Mouse (Mus musculus) intestine, embryonic 15.5 days (tissue): ENCODE measurements around the gene Rnf224. TPM values are rescaled to one million over a fixed set of nuclear protein-coding genes. Genes with fewer than 3 reads are reported as not detected.
A peak's percentile ranks its signal among the peaks of the same experiment; 100 is the strongest.

Source experiments
- ATAC-seq: fragments of 200-750 bp; cut with Nextera tagmentation; 2 replicates; pipeline ENCODE4 v1.8.0; 2017; ENCODE audit warnings: moderate TSS enrichment, moderate library complexity
- H3K27ac ChIP-seq: fragments of 300-500 bp; sonication (generic); 2 replicates; pipeline ENCODE4 v1.5.1; 2015; ENCODE audit warnings: mild to moderate bottlenecking, inconsistent platforms
- H3K27me3 ChIP-seq: fragments of 300-500 bp; sonication (generic); replicated peaks from 2 replicates; pipeline ENCODE4 v1.6.1; 2015; ENCODE audit warnings: inconsistent platforms
- H3K36me3 ChIP-seq: fragments of 300-500 bp; sonication (generic); 2 replicates; pipeline ENCODE4 v1.6.1; 2015; ENCODE audit warnings: inconsistent platforms
- H3K4me1 ChIP-seq: fragments of 300-500 bp; sonication (generic); replicated peaks from 2 replicates; pipeline ENCODE4 v1.6.1; 2015; ENCODE audit warnings: inconsistent platforms
- H3K4me2 ChIP-seq: fragments of 300-500 bp; sonication (generic); replicated peaks from 2 replicates; pipeline ENCODE4 v1.6.1; 2015; ENCODE audit warnings: mild to moderate bottlenecking, inconsistent platforms
- H3K4me3 ChIP-seq: fragments of 300-500 bp; sonication (generic); replicated peaks from 2 replicates; pipeline ENCODE4 v1.5.1; 2015; ENCODE audit warnings: inconsistent platforms
- H3K9ac ChIP-seq: fragments of 300-500 bp; sonication (generic); 2 replicates; pipeline ENCODE4 v1.6.1; 2015; ENCODE audit warnings: inconsistent platforms
- H3K9me3 ChIP-seq: fragments of 300-500 bp; sonication (generic); 2 replicates; pipeline ENCODE4 v1.6.1; 2016; ENCODE audit warnings: inconsistent platforms
- WGBS: fragments of 180-500 bp; shearing (Covaris S2); methylation state at CpG from one replicate; pipeline ENCODE4 v1.1.7; 2015; 5-methylcytosine and 5-hydroxymethylcytosine counted together
- polyA plus RNA-seq: library from polyadenylated mRNA; unstranded; fragments of >200 nt; fragmentation: Nextera tagmentation; extraction: Ambion mirVana; gene quantifications from 2 replicates; pipeline ENCODE4 v1.2.1, GENCODE M21; 2015

Rnf224 gene
- polyA plus RNA-seq, 1 experiment from 2014 or later: 0.14 TPM

- 63% methylated on average over 3 of the region's 3 CpGs for WGBS
- Histone ChIP-seq H3K27ac (peak within 1 kb of the TSS; percentile 66), H3K36me3 (no peaks in the 10 kb centered on the region), H3K4me1 (peaks cover 9% of the 10 kb centered on the region), H3K27me3 (0 out of 2 replicates have a peak, but pooled peaks cover 6% of the 10 kb centered on the region), H3K4me3 (no peak within 1 kb of the TSS), H3K9me3 (no peaks in the 10 kb centered on the region), H3K4me2 (peak within 1 kb of the TSS; percentile 41), H3K9ac (peak within 1 kb of the TSS; percentile 3; the same call in 1 of the 2 replicates)
- ATAC-seq: peak; percentile 62
These were observed 2.5 kb downstream of the Rnf224 start, which contains the start of gene Slc34a3 for GRCm38 (mm10) chr2:25234050-25234449. Slc34a3 (minus strand) TSS chr2:25234364.

- ATAC-seq: no peak
- no peak overlapping the region for H3K4me3 ChIP-seq
- H3K9ac ChIP-seq: peak overlapping the region; percentile 3; the same call in 1 of the 2 replicates
- no peaks in the 10 kb centered on the region for H3K9me3 ChIP-seq
- H3K27me3 ChIP-seq: 0 out of 2 replicates have a peak, but pooled peaks cover 6% of the 10 kb centered on the region
- H3K4me2 ChIP-seq: no peak overlapping the region
- no peaks in the 10 kb centered on the region for H3K36me3 ChIP-seq
- no peak overlapping the region for H3K27ac ChIP-seq
- peaks cover 12% of the 10 kb centered on the region for H3K4me1 ChIP-seq
- 80% methylated on average over 4 of the region's 4 CpGs for WGBS
These were observed 3.2 kb downstream of the Rnf224 start for GRCm38 (mm10) chr2:25233421-25233820.

GRCm38 (mm10) chr2:25231038-25231437 lies 5.5 kb downstream of the Rnf224 start:
- Histone ChIP-seq H3K4me3 (no peak overlapping the region), H3K27me3 (0 out of 2 replicates have a peak, but pooled peaks cover 6% of the 10 kb centered on the region), H3K9ac (no peak overlapping the region), H3K4me2 (no peak overlapping the region), H3K27ac (no peak overlapping the region), H3K9me3 (no peaks in the 10 kb centered on the region), H3K4me1 (peaks cover 6% of the 10 kb centered on the region), H3K36me3 (no peaks in the 10 kb centered on the region)
- 61% methylated on average over 12 of the region's 12 CpGs for WGBS
- ATAC-seq: no peak

GRCm38 (mm10) chr2:25230581-25230980 lies 6.0 kb downstream of the Rnf224 start:
- Histone ChIP-seq H3K4me3 (no peak overlapping the region), H3K27ac (no peak overlapping the region), H3K9ac (no peak overlapping the region), H3K4me1 (peaks cover 11% of the 10 kb centered on the region), H3K4me2 (no peak overlapping the region), H3K9me3 (no peaks in the 10 kb centered on the region), H3K27me3 (0 out of 2 replicates have a peak, but pooled peaks cover 6% of the 10 kb centered on the region), H3K36me3 (no peaks in the 10 kb centered on the region)
- no peak for ATAC-seq
- WGBS: 88% methylated on average over 7 of the region's 7 CpGs

- Histone ChIP-seq H3K4me3 (no peak overlapping the region), H3K4me1 (peaks cover 11% of the 10 kb centered on the region), H3K36me3 (no peaks in the 10 kb centered on the region), H3K9me3 (no peaks in the 10 kb centered on the region), H3K9ac (no peak overlapping the region), H3K27ac (no peak overlapping the region), H3K27me3 (0 out of 2 replicates have a peak, but pooled peaks cover 6% of the 10 kb centered on the region), H3K4me2 (no peak overlapping the region)
- ATAC-seq: no peak
- 83% methylated on average over 5 of the region's 5 CpGs for WGBS
These were observed 7.0 kb downstream of the Rnf224 start for GRCm38 (mm10) chr2:25229582-25229981.

GRCm38 (mm10) chr2:25228995-25229530 lies 7.5 kb downstream of the Rnf224 start:
- Histone ChIP-seq H3K4me1 (peaks cover 11% of the 10 kb centered on the region), H3K9me3 (no peaks in the 10 kb centered on the region), H3K4me2 (peak overlapping the region; percentile 50), H3K4me3 (peak overlapping the region; percentile 7; the same call in 1 of the 2 replicates), H3K27ac (peak overlapping the region; percentile 46), H3K27me3 (0 out of 2 replicates have a peak, but pooled peaks cover 6% of the 10 kb centered on the region), H3K36me3 (no peaks in the 10 kb centered on the region), H3K9ac (peak overlapping the region; percentile 21; the same call in 1 of the 2 replicates)
- 64% methylated on average over 6 of the region's 6 CpGs for WGBS
- ATAC-seq: no peak

GRCm38 (mm10) chr2:25228431-25228889 lies 8.1 kb downstream of the Rnf224 start:
- WGBS: 2% methylated on average over 7 of the region's 7 CpGs
- H3K4me3 ChIP-seq: peak overlapping the region; percentile 7; the same call in 1 of the 2 replicates
- H3K27me3 ChIP-seq: 0 out of 2 replicates have a peak, but pooled peaks cover 6% of the 10 kb centered on the region
- peak overlapping the region; percentile 50 for H3K4me2 ChIP-seq
- no peak overlapping the region for H3K9ac ChIP-seq
- H3K9me3 ChIP-seq: no peaks in the 10 kb centered on the region
- H3K36me3 ChIP-seq: no peaks in the 10 kb centered on the region
- H3K4me1 ChIP-seq: peaks cover 13% of the 10 kb centered on the region
- ATAC-seq: peak; percentile 42
- peak overlapping the region; percentile 46 for H3K27ac ChIP-seq

GRCm38 (mm10) chr2:25227406-25227805 lies 9.2 kb downstream of the Rnf224 start:
- Histone ChIP-seq H3K36me3 (no peaks in the 10 kb centered on the region), H3K4me1 (peaks cover 15% of the 10 kb centered on the region), H3K4me2 (no peak overlapping the region), H3K9me3 (no peaks in the 10 kb centered on the region), H3K27me3 (0 out of 2 replicates have a peak, but pooled peaks cover 6% of the 10 kb centered on the region), H3K27ac (no peak overlapping the region), H3K9ac (no peak overlapping the region), H3K4me3 (no peak overlapping the region)
- WGBS: 88% methylated on average over 4 of the region's 4 CpGs
- ATAC-seq: no peak

GRCm38 (mm10) chr2:25226864-25227263 lies 9.7 kb downstream of the Rnf224 start:
- Histone ChIP-seq H3K4me3 (no peak overlapping the region), H3K4me1 (peaks cover 16% of the 10 kb centered on the region), H3K36me3 (no peaks in the 10 kb centered on the region), H3K9ac (no peak overlapping the region), H3K4me2 (no peak overlapping the region), H3K27me3 (0 out of 2 replicates have a peak, but pooled peaks cover 6% of the 10 kb centered on the region), H3K9me3 (no peaks in the 10 kb centered on the region), H3K27ac (no peak overlapping the region)
- ATAC-seq: no peak
- 78% methylated on average over 5 of the region's 5 CpGs for WGBS

- peak overlapping the region; percentile 52 for H3K4me2 ChIP-seq
- peak overlapping the region; percentile 98 for H3K27ac ChIP-seq
- 0 out of 2 replicates have a peak, but pooled peaks cover 3% of the 10 kb centered on the region for H3K27me3 ChIP-seq
- H3K4me1 ChIP-seq: peaks cover 17% of the 10 kb centered on the region
- no peaks in the 10 kb centered on the region for H3K36me3 ChIP-seq
- no peak for ATAC-seq
- WGBS: 76% methylated on average over 8 of the region's 8 CpGs
- H3K9ac ChIP-seq: peak overlapping the region; percentile 58; the same call in 1 of the 2 replicates
- peak overlapping the region; percentile 96; the same call in 1 of the 2 replicates for H3K4me3 ChIP-seq
- H3K9me3 ChIP-seq: no peaks in the 10 kb centered on the region
These were observed 10.7 kb downstream of the Rnf224 start for GRCm38 (mm10) chr2:25225811-25226379.

GRCm38 (mm10) chr2:25224766-25225752 lies 11.5 kb downstream of the Rnf224 start:
- peak; percentile 95 for ATAC-seq
- H3K9me3 ChIP-seq: no peaks in the 10 kb centered on the region
- WGBS: 2% methylated on average over 41 of the region's 41 CpGs
- peaks cover 17% of the 10 kb centered on the region for H3K4me1 ChIP-seq
- H3K27me3 ChIP-seq: no peaks in the 10 kb centered on the region
- peak overlapping the region; percentile 98 for H3K27ac ChIP-seq
- H3K36me3 ChIP-seq: no peaks in the 10 kb centered on the region
- H3K9ac ChIP-seq: peak overlapping the region; percentile 58
- peak overlapping the region; percentile 52 for H3K4me2 ChIP-seq
- peak overlapping the region; percentile 96 for H3K4me3 ChIP-seq

- H3K4me3 ChIP-seq: peak within 1 kb of the TSS; percentile 96
- no peaks in the 10 kb centered on the region for H3K27me3 ChIP-seq
- WGBS: 0% methylated on average over 17 of the region's 17 CpGs
- peak within 1 kb of the TSS; percentile 91 for H3K9ac ChIP-seq
- H3K36me3 ChIP-seq: no peaks in the 10 kb centered on the region
- peak within 1 kb of the TSS; percentile 79 for H3K4me2 ChIP-seq
- no peaks in the 10 kb centered on the region for H3K9me3 ChIP-seq
- ATAC-seq: no peak
- peak within 1 kb of the TSS; percentile 98 for H3K27ac ChIP-seq
- peaks cover 17% of the 10 kb centered on the region for H3K4me1 ChIP-seq
These were observed 12.2 kb downstream of the Rnf224 start, which contains the start of gene Tubb4b for GRCm38 (mm10) chr2:25224492-25224765. Tubb4b (minus strand) TSS chr2:25224702.
